Mouse (Mus musculus) ES-E14 (cell line): Measurements from ENCODE around the gene Supt3.

Source experiments
- CHD2 ChIP-seq: IDR thresholded peaks from 2 replicates; pipeline ENCODE4 v1.6.1; 2014; ENCODE audit warnings: mild to moderate bottlenecking, low read depth, low read length, inconsistent platforms
- HCFC1 ChIP-seq: IDR thresholded peaks from 2 replicates; pipeline ENCODE4 v1.6.1; 2012; ENCODE audit warnings: low read length, inconsistent platforms, borderline replicate concordance; ENCODE audit not compliant: insufficient read depth
- MAFK ChIP-seq: IDR thresholded peaks from 2 replicates; pipeline ENCODE4 v1.6.1; 2014; ENCODE audit warnings: mild to moderate bottlenecking, low read depth, low read length, inconsistent platforms; ENCODE audit not compliant: insufficient read depth
- ZC3H11A ChIP-seq: IDR thresholded peaks from 2 replicates; pipeline ENCODE4 v1.6.1; 2012; ENCODE audit warnings: low read depth, mild to moderate bottlenecking, inconsistent platforms, low read length, borderline replicate concordance
- ZNF384 ChIP-seq: IDR thresholded peaks from 2 replicates; pipeline ENCODE4 v1.6.1; 2012; ENCODE audit warnings: low read depth, low read length, inconsistent platforms

- TF ChIP-seq ZNF384 = no peak
- TF ChIP-seq HCFC1 = no peak
- TF ChIP-seq MAFK = no peak
- TF ChIP-seq CHD2 = no peak
- peak; percentile 40; the same call in 1 of the 2 replicates for TF ChIP-seq ZC3H11A
Measured at GRCm38 (mm10) chr17:44743780-44744179, 33.2 kb upstream of the Supt3 start.
